Mouse (Mus musculus) G1E (cell line): Measurements from ENCODE around the gene S100a3.

Experiments
- CTCF ChIP-seq: IDR thresholded peaks from 2 replicates; pipeline ENCODE4 v1.5.1; 2012; ENCODE audit warnings: low read depth, low read length, inconsistent platforms, mixed read lengths
- GATA1 ChIP-seq: IDR thresholded peaks from 2 replicates; pipeline ENCODE4 v1.6.1; 2012; ENCODE audit warnings: borderline replicate concordance, low read length, inconsistent platforms, mixed read lengths
- GATA2 ChIP-seq: IDR thresholded peaks from 2 replicates; pipeline ENCODE4 v1.6.1; 2012; ENCODE audit warnings: low read depth, low read length, inconsistent platforms, borderline replicate concordance
- POLR2AphosphoS5 ChIP-seq: IDR thresholded peaks from 2 replicates; pipeline ENCODE4 v1.6.1; 2012; ENCODE audit warnings: low read depth, low read length, inconsistent platforms; ENCODE audit not compliant: insufficient replicate concordance

GRCm38 (mm10) chr3:90537141-90537904 is 23.1 kb upstream of the S100a3 start, which contains the start of gene S100a16:
- TF ChIP-seq CTCF, result no peak
- TF ChIP-seq GATA1, result no peak
- no peak for TF ChIP-seq GATA2
- TF ChIP-seq POLR2AphosphoS5, result no peak
